Mouse (Mus musculus) cerebellum, adult 2 months (tissue): ENCODE data around the gene Car6. TPM values are rescaled to one million over a fixed set of nuclear protein-coding genes. Genes with fewer than 3 reads are reported as not detected.

Source experiments
- DNase-seq, 2 experiments: peaks; one replicate each; pipeline ENCODE4 v3.0.0; 2021
- H3K27ac ChIP-seq: fragments of 200-500 bp; 2 replicates; pipeline ENCODE4 v1.5.1; 2012; ENCODE audit warnings: low read length, control low read depth, inconsistent platforms; ENCODE audit not compliant: insufficient read depth
- H3K27me3 ChIP-seq: fragments of 200-500 bp; 2 replicates; pipeline ENCODE4 v1.6.1; 2012; ENCODE audit warnings: inconsistent platforms, mild to moderate bottlenecking, low read length, moderate library complexity; ENCODE audit not compliant: control insufficient read depth, insufficient read depth
- H3K4me1 ChIP-seq: fragments of 200-500 bp; 2 replicates; pipeline ENCODE4 v1.6.1; 2011; ENCODE audit warnings: low read length; ENCODE audit not compliant: control insufficient read depth, insufficient read depth
- H3K4me3 ChIP-seq: fragments of 200-500 bp; replicated peaks from 2 replicates; pipeline ENCODE3; 2011; ENCODE audit warnings: mild to moderate bottlenecking, low read depth, low read length, control low read depth; ENCODE audit not compliant: insufficient read depth
- CTCF ChIP-seq: fragments of 200-500 bp; IDR thresholded peaks from 2 replicates; pipeline ENCODE4 v1.5.1; 2011; ENCODE audit warnings: low read depth, mild to moderate bottlenecking, control low read depth, low read length, moderate library complexity, borderline replicate concordance; ENCODE audit not compliant: insufficient read depth
- POLR2A ChIP-seq: fragments of 200-500 bp; IDR thresholded peaks from 2 replicates; pipeline ENCODE4 v1.6.1; 2011; ENCODE audit warnings: low read length, control low read depth, borderline replicate concordance; ENCODE audit not compliant: insufficient read depth
- WGBS: fragments of 180-500 bp; shearing (Covaris S2); methylation state at CpG from one replicate; pipeline ENCODE4 v1.1.7; 2018; 5-methylcytosine and 5-hydroxymethylcytosine counted together
- polyA plus RNA-seq: library from polyadenylated mRNA; depleted of rRNA; stranded (reverse); fragments of >200 nt; gene quantifications from 2 replicates; pipeline ENCODE4 v1.2.3, GENCODE M21; 2012; rRNA removed

The Car6 gene
- polyA plus RNA-seq: not detected in 2 replicates

GRCm38 (mm10) chr4:150201232-150201631 is at the start of gene Car6:
Car6 (minus strand) TSS chr4:150201332.
- no peak for DNase-seq

GRCm38 (mm10) chr4:150249731-150250270 is 48.7 kb upstream of the Car6 start:
- Histone ChIP-seq H3K4me3 (no peak overlapping the region), H3K27ac (no peak overlapping the region), H3K27me3 (no peaks in the 10 kb centered on the region), H3K4me1 (peaks cover 13% of the 10 kb centered on the region)
- DNase-seq: no peak
- 92% methylated on average over 5 of the region's 5 CpGs for WGBS
- TF ChIP-seq POLR2A: no peak
- TF ChIP-seq CTCF: no peak

More at GRCm38 (mm10) chr4:150201232-150201631, at the start of gene Car6:
- TF ChIP-seq POLR2A: no peak
- TF ChIP-seq CTCF: no peak
- Histone ChIP-seq H3K27me3 (no peaks in the 10 kb centered on the region), H3K4me1 (no peaks in the 10 kb centered on the region), H3K4me3 (no peak within 1 kb of the TSS), H3K27ac (no peak within 1 kb of the TSS)
- 75% methylated on average over 5 of the region's 5 CpGs for WGBS

- whole genome bisulfite sequencing: 54% methylated on average over 5 of the region's 5 CpGs
- no peak for TF ChIP-seq CTCF
- H3K27ac ChIP-seq: no peak overlapping the region
- peaks cover 7% of the 10 kb centered on the region for H3K4me1 ChIP-seq
- no peak overlapping the region for H3K4me3 ChIP-seq
- no peaks in the 10 kb centered on the region for H3K27me3 ChIP-seq
- no peak for DNase-seq
These were observed 47.8 kb upstream of the Car6 start for GRCm38 (mm10) chr4:150248917-150249316.

GRCm38 (mm10) chr4:150248009-150248408 is 46.9 kb upstream of the Car6 start:
- Histone ChIP-seq H3K4me1 (peaks cover 7% of the 10 kb centered on the region), H3K4me3 (no peak overlapping the region), H3K27ac (no peak overlapping the region), H3K27me3 (no peaks in the 10 kb centered on the region)
- WGBS: 22% methylated on average over 5 of the region's 5 CpGs
- DNase-seq: peak; percentile 77 to 79
- TF ChIP-seq POLR2A (no peak), CTCF (peak; percentile 99)

- Histone ChIP-seq H3K4me3 (no peak overlapping the region), H3K27me3 (no peaks in the 10 kb centered on the region), H3K27ac (no peak overlapping the region), H3K4me1 (peaks cover 16% of the 10 kb centered on the region)
- DNase-seq: no peak
- TF ChIP-seq CTCF (no peak), POLR2A (no peak)
- WGBS: 50% methylated on average over 2 of the region's 2 CpGs
These were observed 44.7 kb upstream of the Car6 start for GRCm38 (mm10) chr4:150245876-150246275.

GRCm38 (mm10) chr4:150242745-150243144 is 41.6 kb upstream of the Car6 start:
- 82% methylated on average over 5 of the region's 5 CpGs for WGBS
- DNase-seq: no peak
- H3K4me1 ChIP-seq: peaks cover 14% of the 10 kb centered on the region
- H3K4me3 ChIP-seq: no peak overlapping the region
- TF ChIP-seq POLR2A (no peak), CTCF (no peak)
- no peak overlapping the region for H3K27ac ChIP-seq
- no peaks in the 10 kb centered on the region for H3K27me3 ChIP-seq

GRCm38 (mm10) chr4:150241708-150242107 is 40.6 kb upstream of the Car6 start:
- TF ChIP-seq CTCF: no peak
- no peak for TF ChIP-seq POLR2A
- no peak overlapping the region for H3K4me3 ChIP-seq
- no peaks in the 10 kb centered on the region for H3K27me3 ChIP-seq
- H3K4me1 ChIP-seq: peaks cover 14% of the 10 kb centered on the region
- H3K27ac ChIP-seq: no peak overlapping the region
- 39% methylated on average over 4 of the region's 4 CpGs for WGBS
- DNase-seq: no peak

GRCm38 (mm10) chr4:150240381-150240886 is 39.3 kb upstream of the Car6 start:
- TF ChIP-seq CTCF (no peak), POLR2A (no peak)

More at GRCm38 (mm10) chr4:150240381-150240886, 39.3 kb upstream of the Car6 start:
- no peak for DNase-seq
- H3K4me1 ChIP-seq: peaks cover 14% of the 10 kb centered on the region
- WGBS: 17% methylated on average over 1 of the region's 1 CpGs
- no peaks in the 10 kb centered on the region for H3K27me3 ChIP-seq
- no peak overlapping the region for H3K27ac ChIP-seq
- H3K4me3 ChIP-seq: no peak overlapping the region
